Mouse (Mus musculus): ENCODE data around the gene Fbxl19.
A peak's percentile ranks its signal among the peaks of the same experiment; 100 is the strongest.

- TF ChIP-seq POLR2A (IDR thresholded peaks at IDR 0.05; ENCODE audit: insufficient read depth, low read depth, low read length) (peak; percentile 46; the same call in 1 of the 2 replicates), CTCF (IDR thresholded peaks at IDR 0.05) (peak; percentile 71)
Observed at GRCm38 (mm10) chr7:127708207-127709078, 35.9 kb upstream of the Fbxl19 start, which contains the start of gene Bcl7c.
